Mouse (Mus musculus) midbrain, postnatal 0 days (tissue): ENCODE measurements at regions not wholly inside any gene's neighbourhood (a gene's known extent, or its start where the extent isn't known, plus 50 kb on each side); places are given as distances from the start of the nearest gene placed in this dataset.

Experiments used
- ATAC-seq: fragments of 200-750 bp; cut with Nextera tagmentation; 2 replicates; pipeline ENCODE4 v1.8.0; 2017; ENCODE audit warnings: moderate number of reproducible peaks, mild to moderate bottlenecking, moderate TSS enrichment, moderate library complexity; ENCODE audit not compliant: low FRiP score
- DNase-seq: peaks from one replicate; pipeline ENCODE4 v3.0.0-alpha.2; 2015; ENCODE audit warnings: low spot score
- H3K27ac ChIP-seq: fragments of 300-500 bp; sonication (generic); 2 replicates; pipeline ENCODE4 v1.5.1; 2014; ENCODE audit warnings: low read depth, mild to moderate bottlenecking, low read length, mixed read lengths
- H3K27me3 ChIP-seq: fragments of 300-500 bp; sonication (generic); 2 replicates; pipeline ENCODE4 v1.6.1; 2014; ENCODE audit warnings: low read length, control low read depth, mixed read lengths; ENCODE audit not compliant: insufficient read depth
- H3K36me3 ChIP-seq: fragments of 300-500 bp; sonication (generic); 2 replicates; pipeline ENCODE4 v1.6.1; 2014; ENCODE audit warnings: low read length, control low read depth, mixed read lengths; ENCODE audit not compliant: insufficient read depth
- H3K4me1 ChIP-seq: fragments of 300-500 bp; sonication (generic); 2 replicates; pipeline ENCODE4 v1.6.1; 2014; ENCODE audit warnings: mild to moderate bottlenecking, control low read depth, antibody characterized with exemption, low read length, mixed read lengths; ENCODE audit not compliant: insufficient read depth
- H3K4me2 ChIP-seq: fragments of 300-500 bp; sonication (generic); 2 replicates; pipeline ENCODE4 v1.6.1; 2014; ENCODE audit warnings: low read depth, mild to moderate bottlenecking, low read length, mixed read lengths; ENCODE audit not compliant: poor library complexity, severe bottlenecking
- H3K4me3 ChIP-seq: fragments of 300-500 bp; sonication (generic); 2 replicates; pipeline ENCODE4 v1.5.1; 2014; ENCODE audit warnings: low read depth, mild to moderate bottlenecking, low read length, moderate library complexity
- H3K9ac ChIP-seq: fragments of 300-500 bp; sonication (generic); replicated peaks from 2 replicates; pipeline ENCODE4 v1.6.1; 2014; ENCODE audit warnings: mild to moderate bottlenecking, low read length, moderate library complexity, mixed read lengths; ENCODE audit not compliant: poor library complexity, severe bottlenecking
- H3K9me3 ChIP-seq: fragments of 300-500 bp; sonication (generic); 2 replicates; pipeline ENCODE4 v1.6.1; 2016; ENCODE audit warnings: low read length, control low read depth
- CTCF ChIP-seq: IDR thresholded peaks from 2 replicates; pipeline ENCODE4 v1.5.1; 2016; ENCODE audit warnings: antibody characterized with exemption, mild to moderate bottlenecking
- whole genome bisulfite sequencing: fragments of 180-500 bp; shearing (Covaris S2); extraction: QIAGEN DNeasy Blood & Tissue Kit; methylation state at CpG from one replicate; pipeline ENCODE4 v1.1.7; 2014; 5-methylcytosine and 5-hydroxymethylcytosine counted together

GRCm38 (mm10) chr9:41336801-41337200, 175.3 kb upstream of the Ubash3b start:
- Histone ChIP-seq H3K4me1 (peaks cover 6% of the 10 kb centered on the region), H3K27ac (no peak overlapping the region), H3K4me3 (no peak overlapping the region), H3K36me3 (no peaks in the 10 kb centered on the region), H3K27me3 (no peaks in the 10 kb centered on the region), H3K4me2 (no peak overlapping the region), H3K9me3 (no peaks in the 10 kb centered on the region), H3K9ac (no peak overlapping the region)
- WGBS, result 92% methylated on average over 6 of the region's 6 CpGs
- no peak for DNase-seq
- ATAC-seq, result no peak
- no peak for TF ChIP-seq CTCF

DNA sequence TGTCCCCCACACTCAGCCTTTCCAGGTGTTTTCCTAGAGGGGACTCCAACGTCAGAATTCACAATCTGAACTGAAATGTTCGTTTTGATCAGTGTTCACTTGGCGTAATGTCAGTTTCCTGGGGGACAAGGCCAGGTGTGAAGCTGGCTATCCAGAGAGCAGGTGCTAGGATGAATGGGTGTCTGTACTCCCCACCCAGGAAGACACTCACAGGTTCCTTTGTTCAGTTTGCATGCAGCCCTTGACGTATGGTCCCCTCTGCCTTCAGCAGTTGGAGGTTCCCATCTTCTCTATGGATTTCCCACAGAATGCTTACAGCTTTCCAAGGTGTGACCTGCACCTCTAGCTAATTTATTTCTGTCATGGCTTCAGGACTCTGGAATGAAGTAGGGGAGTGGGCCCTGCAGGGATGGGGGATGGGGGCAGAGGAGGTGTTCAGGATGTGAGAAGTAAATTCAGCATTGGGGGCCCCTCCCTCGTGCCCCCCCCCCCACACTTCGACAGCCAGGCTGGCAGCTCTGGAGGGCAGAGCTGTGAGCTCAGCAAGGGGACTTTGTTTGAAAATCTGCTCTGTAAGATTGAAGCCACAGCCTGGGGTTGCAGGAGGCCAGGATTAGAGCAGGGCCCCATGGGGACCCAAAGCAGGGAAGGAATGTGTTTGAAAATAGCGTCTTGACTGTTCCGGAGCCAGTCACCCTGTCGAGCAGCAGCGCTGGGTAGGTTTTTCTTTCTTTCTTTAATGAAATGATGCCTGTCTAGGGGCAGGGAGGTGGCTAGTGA, 173.2 kb upstream of the Ubash3b start:
- Histone ChIP-seq H3K4me3 (no peak overlapping the region), H3K4me2 (no peak overlapping the region), H3K36me3 (no peaks in the 10 kb centered on the region), H3K4me1 (peaks cover 6% of the 10 kb centered on the region), H3K9ac (no peak overlapping the region), H3K27ac (peak overlapping the region; percentile 48), H3K9me3 (no peaks in the 10 kb centered on the region), H3K27me3 (no peaks in the 10 kb centered on the region)
- TF ChIP-seq CTCF, result no peak
- WGBS, result 17% methylated on average over 10 of the region's 10 CpGs
- ATAC-seq (0 out of 2 replicates have a peak, but pooled peaks have one; percentile 16), DNase-seq (peak; percentile 32)

DNA sequence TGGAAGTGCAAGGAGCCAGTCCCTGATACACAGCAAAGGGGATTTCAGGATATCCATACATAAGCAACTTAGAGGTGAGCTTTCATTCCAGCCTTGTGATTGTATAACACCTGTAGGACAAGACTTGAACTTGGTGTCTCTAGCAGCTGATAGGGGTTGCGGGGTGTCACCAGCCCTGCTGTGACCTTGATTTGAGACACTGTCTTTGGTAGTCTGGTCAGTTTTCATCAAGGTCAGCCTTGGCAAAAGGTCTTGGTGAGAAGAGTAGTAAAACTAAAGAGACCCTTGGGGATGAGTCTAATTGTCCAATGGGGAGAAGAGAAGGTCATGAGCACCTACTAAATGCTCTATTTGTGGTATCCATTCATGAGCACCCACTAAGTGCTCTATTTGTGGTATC, 172.0 kb upstream of the Ubash3b start:
- no peaks in the 10 kb centered on the region for H3K36me3 ChIP-seq
- no peak overlapping the region for H3K4me2 ChIP-seq
- DNase-seq (no peak), ATAC-seq (no peak)
- WGBS, result 100% methylated on average over 1 of the region's 1 CpGs
- H3K27ac ChIP-seq, result no peak overlapping the region
- H3K9me3 ChIP-seq, result no peaks in the 10 kb centered on the region
- no peak overlapping the region for H3K4me3 ChIP-seq
- TF ChIP-seq CTCF, result no peak
- peaks cover 6% of the 10 kb centered on the region for H3K4me1 ChIP-seq
- H3K27me3 ChIP-seq, result no peaks in the 10 kb centered on the region
- H3K9ac ChIP-seq, result no peak overlapping the region

- Histone ChIP-seq H3K9ac (no peak overlapping the region), H3K27me3 (no peaks in the 10 kb centered on the region), H3K9me3 (no peaks in the 10 kb centered on the region), H3K4me2 (peak overlapping the region; percentile 34), H3K4me1 (peaks cover 4% of the 10 kb centered on the region; the same call in 1 of the 2 replicates), H3K36me3 (no peaks in the 10 kb centered on the region), H3K27ac (no peak overlapping the region), H3K4me3 (no peak overlapping the region)
- 95% methylated on average over 1 of the region's 1 CpGs for WGBS
- no peak for DNase-seq
- TF ChIP-seq CTCF, result no peak
- ATAC-seq, result no peak
Observed at GRCm38 (mm10) chr9:41328959-41329358, 167.5 kb upstream of the Ubash3b start.

- Histone ChIP-seq H3K4me1 (peaks cover 4% of the 10 kb centered on the region; the same call in 1 of the 2 replicates), H3K4me2 (peak overlapping the region; percentile 34), H3K4me3 (no peak overlapping the region), H3K27me3 (no peaks in the 10 kb centered on the region), H3K9me3 (no peaks in the 10 kb centered on the region), H3K36me3 (no peaks in the 10 kb centered on the region), H3K9ac (peak overlapping the region; percentile 24; the same call in 1 of the 2 replicates), H3K27ac (0 out of 2 replicates have a peak overlapping the region, but pooled peaks have one; percentile 18)
- 19% methylated on average over 5 of the region's 5 CpGs for WGBS
- no peak for DNase-seq
- TF ChIP-seq CTCF, result no peak
- no peak for ATAC-seq
Observed at GRCm38 (mm10) chr9:41328480-41328879, 167.0 kb upstream of the Ubash3b start.

- Histone ChIP-seq H3K4me3 (no peak overlapping the region), H3K9ac (no peak overlapping the region), H3K4me2 (peak overlapping the region; percentile 34; the same call in 1 of the 2 replicates), H3K27ac (0 out of 2 replicates have a peak overlapping the region, but pooled peaks have one; percentile 18), H3K27me3 (no peaks in the 10 kb centered on the region), H3K4me1 (peaks cover 4% of the 10 kb centered on the region; the same call in 1 of the 2 replicates), H3K9me3 (no peaks in the 10 kb centered on the region), H3K36me3 (no peaks in the 10 kb centered on the region)
- DNase-seq, result no peak
- no peak for TF ChIP-seq CTCF
- no peak for ATAC-seq
- WGBS, result 5% methylated on average over 1 of the region's 1 CpGs
Observed at GRCm38 (mm10) chr9:41328056-41328455, 166.6 kb upstream of the Ubash3b start.
